Mouse (Mus musculus) midbrain, embryonic 10.5 days (tissue): ENCODE measurements around the gene Mrpl57. TPM values are rescaled to one million over a fixed set of nuclear protein-coding genes. Genes with fewer than 3 reads are reported as not detected.

Experiments
- DNase-seq: peaks from one replicate; pipeline ENCODE4 v3.0.0-alpha.2; 2017; ENCODE audit warnings: low spot score
- H3K27ac ChIP-seq: fragments of 300-500 bp; sonication (generic); replicated peaks from 2 replicates; pipeline ENCODE4 v1.5.1; 2016; ENCODE audit warnings: mild to moderate bottlenecking
- H3K27me3 ChIP-seq: fragments of 300-500 bp; sonication (generic); 2 replicates; pipeline ENCODE4 v1.6.1; 2016; ENCODE audit warnings: low read depth, mild to moderate bottlenecking; ENCODE audit not compliant: poor library complexity, severe bottlenecking
- H3K36me3 ChIP-seq: fragments of 300-500 bp; sonication (generic); 2 replicates; pipeline ENCODE4 v1.6.1; 2016; ENCODE audit warnings: mild to moderate bottlenecking, moderate library complexity
- H3K4me1 ChIP-seq: fragments of 300-500 bp; sonication (generic); 2 replicates; pipeline ENCODE4 v1.6.1; 2016
- H3K4me3 ChIP-seq: fragments of 300-500 bp; sonication (generic); 2 replicates; pipeline ENCODE4 v1.5.1; 2016; ENCODE audit warnings: mild to moderate bottlenecking, moderate library complexity
- H3K9me3 ChIP-seq: fragments of 300-500 bp; sonication (generic); replicated peaks from 2 replicates; pipeline ENCODE4 v1.6.1; 2016; ENCODE audit warnings: mild to moderate bottlenecking
- WGBS: fragments of 180-500 bp; shearing (Covaris S2); methylation state at CpG from one replicate; pipeline ENCODE4 v1.1.7; 2016; 5-methylcytosine and 5-hydroxymethylcytosine counted together
- microRNA-seq: library from miRNA; unstranded; fragments of <30 nt; microRNA quantifications from one replicate; pipeline ENCODE4, GENCODE M21; 2017
- polyA plus RNA-seq: library from polyadenylated mRNA; unstranded; fragments of >200 nt; fragmentation: Nextera tagmentation; extraction: Ambion mirVana; gene quantifications from 2 replicates; pipeline ENCODE4 v1.2.1, GENCODE M21; 2016

The Mrpl57 gene
- polyA plus RNA-seq, 1 experiment from 2014 or later: 158 TPM

GRCm38 (mm10) chr14:57866676-57867276 is 40.7 kb downstream of the Mrpl57 start:
- Histone ChIP-seq H3K4me1 (no peaks in the 10 kb centered on the region), H3K27me3 (no peaks in the 10 kb centered on the region), H3K27ac (no peak overlapping the region), H3K4me3 (no peak overlapping the region), H3K36me3 (peaks cover 72% of the 10 kb centered on the region), H3K9me3 (no peaks in the 10 kb centered on the region)
- DNase-seq: no peak
- 95% methylated on average over 3 of the region's 3 CpGs for WGBS

DNA sequence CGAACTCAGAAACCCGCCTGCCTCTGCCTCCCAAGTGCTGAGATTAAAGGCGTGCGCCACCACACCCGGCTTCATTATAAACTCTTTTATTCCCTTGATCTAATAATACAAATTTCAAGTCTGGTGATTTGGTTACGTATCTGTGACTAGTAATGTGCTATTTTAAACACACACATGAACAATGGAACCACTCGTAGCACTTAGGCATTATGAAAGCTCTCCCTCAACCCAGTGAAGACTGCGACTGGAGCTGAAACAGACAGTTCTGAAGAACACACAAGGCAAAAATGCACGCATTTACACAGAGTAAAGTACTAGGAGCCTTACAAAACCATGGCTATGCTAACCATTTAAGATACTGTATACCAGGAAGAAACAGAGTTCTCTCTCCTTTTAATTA is 51.9 kb downstream of the Mrpl57 start:
- no peak overlapping the region for H3K27ac ChIP-seq
- no peak overlapping the region for H3K4me3 ChIP-seq
- no peak for DNase-seq
- 94% methylated on average over 9 of the region's 9 CpGs for WGBS
- peaks cover 2% of the 10 kb centered on the region; the same call in 1 of the 2 replicates for H3K4me1 ChIP-seq
- peaks cover 14% of the 10 kb centered on the region for H3K36me3 ChIP-seq
- no peaks in the 10 kb centered on the region for H3K27me3 ChIP-seq
- H3K9me3 ChIP-seq: no peaks in the 10 kb centered on the region

Small RNA genes within 50 kb of the gene (microRNA-seq; reads per million reads assigned to microRNA genes)
- gene Mir3077: not detected

Other genes with a start within 250 kb of the Mrpl57 start
- 26.4 and 26.5 TPM in 2 replicates for gene Xpo4, start 160.8 kb upstream of the Mrpl57 start, polyA plus RNA-seq
- not detected in 2 replicates for gene Gm49361, start 80.1 kb upstream of the Mrpl57 start, polyA plus RNA-seq
- gene Lats2, start 67.8 kb upstream of the Mrpl57 start, polyA plus RNA-seq: 16.8 TPM in 2 replicates
- gene Sap18, start 28.1 kb upstream of the Mrpl57 start, polyA plus RNA-seq: 26.8 and 32.7 TPM in 2 replicates
- 57.4 and 60.1 TPM in 2 replicates for gene Ska3, start within 50 bp of the Mrpl57 start, polyA plus RNA-seq
- 52.9 and 53.7 TPM in 2 replicates for gene Zdhhc20, start 64.0 kb downstream of the Mrpl57 start, polyA plus RNA-seq
- gene Micu2, start 173.0 kb downstream of the Mrpl57 start, polyA plus RNA-seq: 58.2 and 61.6 TPM in 2 replicates
- gene Fgf9, start 244.3 kb downstream of the Mrpl57 start, polyA plus RNA-seq: 0.70 and 1.8 TPM in 2 replicates